Mouse (Mus musculus) lung, postnatal 36 days (tissue): Measurements from ENCODE around the gene Plbd2.

Experiments
- DNase-seq: peaks from one replicate; pipeline ENCODE4 v3.0.0; 2022; ENCODE audit warnings: mixed read lengths

Gene Plbd2

GRCm38 (mm10) chr5:120435731-120436501 is 67.5 kb downstream of the Plbd2 start:
- DNase-seq: no peak

- no peak for DNase-seq
Measured at GRCm38 (mm10) chr5:120435006-120435681, 68.3 kb downstream of the Plbd2 start.

- DNase-seq: no peak
Measured at GRCm38 (mm10) chr5:120434231-120434735, 69.1 kb downstream of the Plbd2 start.
